Mouse (Mus musculus): Measurements from ENCODE around the gene Zfp976.
"Not testable (repeated sequence)": the region's sequence is repeated elsewhere in the genome, so short reads cannot be mapped to it uniquely, and the experiment has no call there.

GRCm38 (mm10) chr7:42592413-42592812 lies 50.0 kb downstream of the Zfp976 start, which contains the start of gene Zfp977:
- TF ChIP-seq CTCF (conservative IDR thresholded peaks at IDR 0.05; ENCODE audit: insufficient read depth, insufficient read length, low read depth, low read length); POLR2A (IDR thresholded peaks at IDR 0.05; ENCODE audit: low read depth, low read length): not testable (repeated sequence)

All from kidney, adult 2 months (tissue).